Mouse (Mus musculus): ENCODE measurements around the gene P2rx4. TPM values are rescaled to one million over a fixed set of nuclear protein-coding genes. Genes with fewer than 3 reads are reported as not detected.

Gene P2rx4
- polyA plus RNA-seq, 1 experiment: 21.0 TPM

GRCm38 (mm10) chr5:122705174-122705573, 2.2 kb upstream of the P2rx4 start:
- no peaks in the 10 kb centered on the region for H3K36me3 ChIP-seq (ENCODE audit: control insufficient read depth, insufficient read depth, low read length, poor library complexity, severe bottlenecking)
- no peak overlapping the region for H3K4me3 ChIP-seq (ENCODE audit: low read depth, low read length)
- no peaks in the 10 kb centered on the region for H3K9me3 ChIP-seq (replicated peaks; ENCODE audit: control insufficient read depth, insufficient read depth, low read length, poor library complexity, severe bottlenecking)
- H3K9ac ChIP-seq (ENCODE audit: low read depth, poor library complexity, severe bottlenecking): no peak overlapping the region
- H3K27me3 ChIP-seq (ENCODE audit: control insufficient read depth, insufficient read depth, low read length, poor library complexity, severe bottlenecking): no peaks in the 10 kb centered on the region
- no peak overlapping the region for H3K27ac ChIP-seq (ENCODE audit: insufficient read depth, low read length)
- TF ChIP-seq CTCF (IDR thresholded peaks at IDR 0.05; ENCODE audit: low read depth, low read length): no peak
- no peak for TF ChIP-seq EP300 (IDR thresholded peaks at IDR 0.05; ENCODE audit: insufficient read depth, low read depth, low read length)
- TF ChIP-seq POLR2A (IDR thresholded peaks at IDR 0.05; ENCODE audit: insufficient read depth, low read length): no peak
- H3K4me1 ChIP-seq (ENCODE audit: control insufficient read depth, insufficient read depth, low read length): no peaks in the 10 kb centered on the region

GRCm38 (mm10) chr5:122706917-122707275, 448 bp upstream of the P2rx4 start:
- Histone ChIP-seq H3K4me3 (ENCODE audit: low read depth, low read length) (peak overlapping the region; percentile 76), H3K4me1 (ENCODE audit: control insufficient read depth, insufficient read depth, low read length) (no peaks in the 10 kb centered on the region), H3K36me3 (ENCODE audit: control insufficient read depth, insufficient read depth, low read length, poor library complexity, severe bottlenecking) (no peaks in the 10 kb centered on the region), H3K9me3 (replicated peaks; ENCODE audit: control insufficient read depth, insufficient read depth, low read length, poor library complexity, severe bottlenecking) (no peaks in the 10 kb centered on the region), H3K27ac (ENCODE audit: insufficient read depth, low read length) (no peak overlapping the region), H3K27me3 (ENCODE audit: control insufficient read depth, insufficient read depth, low read length, poor library complexity, severe bottlenecking) (no peaks in the 10 kb centered on the region), H3K9ac (ENCODE audit: low read depth, poor library complexity, severe bottlenecking) (peak overlapping the region; percentile 40)
- TF ChIP-seq CTCF (IDR thresholded peaks at IDR 0.05; ENCODE audit: low read depth, low read length): no peak
- no peak for TF ChIP-seq POLR2A (IDR thresholded peaks at IDR 0.05; ENCODE audit: insufficient read depth, low read length)

GRCm38 (mm10) chr5:122708819-122709218, 1.5 kb downstream of the P2rx4 start:
- Histone ChIP-seq H3K36me3 (ENCODE audit: control insufficient read depth, insufficient read depth, low read length, poor library complexity, severe bottlenecking) (no peaks in the 10 kb centered on the region), H3K9me3 (replicated peaks; ENCODE audit: control insufficient read depth, insufficient read depth, low read length, poor library complexity, severe bottlenecking) (peaks cover 6% of the 10 kb centered on the region; the same call in 1 of the 2 replicates), H3K9ac (ENCODE audit: low read depth, poor library complexity, severe bottlenecking) (no peak overlapping the region), H3K4me1 (ENCODE audit: control insufficient read depth, insufficient read depth, low read length) (no peaks in the 10 kb centered on the region), H3K27ac (ENCODE audit: insufficient read depth, low read length) (no peak overlapping the region), H3K4me3 (ENCODE audit: low read depth, low read length) (no peak overlapping the region), H3K27me3 (ENCODE audit: control insufficient read depth, insufficient read depth, low read length, poor library complexity, severe bottlenecking) (no peaks in the 10 kb centered on the region)
- TF ChIP-seq CTCF (IDR thresholded peaks at IDR 0.05; ENCODE audit: low read depth, low read length) (no peak), EP300 (IDR thresholded peaks at IDR 0.05; ENCODE audit: insufficient read depth, low read depth, low read length) (no peak), POLR2A (IDR thresholded peaks at IDR 0.05; ENCODE audit: insufficient read depth, low read length) (no peak)

GRCm38 (mm10) chr5:122715723-122716122, 8.4 kb downstream of the P2rx4 start:
- no peaks in the 10 kb centered on the region for H3K4me1 ChIP-seq (ENCODE audit: control insufficient read depth, insufficient read depth, low read length)
- no peak overlapping the region for H3K27ac ChIP-seq (ENCODE audit: insufficient read depth, low read length)
- no peak overlapping the region for H3K4me3 ChIP-seq (ENCODE audit: low read depth, low read length)
- no peaks in the 10 kb centered on the region for H3K36me3 ChIP-seq (ENCODE audit: control insufficient read depth, insufficient read depth, low read length, poor library complexity, severe bottlenecking)
- no peaks in the 10 kb centered on the region for H3K27me3 ChIP-seq (ENCODE audit: control insufficient read depth, insufficient read depth, low read length, poor library complexity, severe bottlenecking)
- no peak overlapping the region for H3K9ac ChIP-seq (ENCODE audit: low read depth, poor library complexity, severe bottlenecking)
- H3K9me3 ChIP-seq (replicated peaks; ENCODE audit: control insufficient read depth, insufficient read depth, low read length, poor library complexity, severe bottlenecking): peaks cover 6% of the 10 kb centered on the region; the same call in 1 of the 2 replicates
- no peak for TF ChIP-seq EP300 (IDR thresholded peaks at IDR 0.05; ENCODE audit: insufficient read depth, low read depth, low read length)
- TF ChIP-seq CTCF (IDR thresholded peaks at IDR 0.05; ENCODE audit: low read depth, low read length): no peak
- TF ChIP-seq POLR2A (IDR thresholded peaks at IDR 0.05; ENCODE audit: insufficient read depth, low read length): no peak

GRCm38 (mm10) chr5:122716793-122717192, 9.4 kb downstream of the P2rx4 start:
- no peak overlapping the region for H3K9ac ChIP-seq (ENCODE audit: low read depth, poor library complexity, severe bottlenecking)
- no peaks in the 10 kb centered on the region for H3K4me1 ChIP-seq (ENCODE audit: control insufficient read depth, insufficient read depth, low read length)
- H3K4me3 ChIP-seq (ENCODE audit: low read depth, low read length): no peak overlapping the region
- no peak for TF ChIP-seq POLR2A (IDR thresholded peaks at IDR 0.05; ENCODE audit: insufficient read depth, low read length)
- peak; percentile 19 for TF ChIP-seq CTCF (IDR thresholded peaks at IDR 0.05; ENCODE audit: low read depth, low read length)
- peaks cover 6% of the 10 kb centered on the region; the same call in 1 of the 2 replicates for H3K9me3 ChIP-seq (replicated peaks; ENCODE audit: control insufficient read depth, insufficient read depth, low read length, poor library complexity, severe bottlenecking)
- H3K36me3 ChIP-seq (ENCODE audit: control insufficient read depth, insufficient read depth, low read length, poor library complexity, severe bottlenecking): no peaks in the 10 kb centered on the region
- no peak overlapping the region for H3K27ac ChIP-seq (ENCODE audit: insufficient read depth, low read length)
- H3K27me3 ChIP-seq (ENCODE audit: control insufficient read depth, insufficient read depth, low read length, poor library complexity, severe bottlenecking): no peaks in the 10 kb centered on the region

- Histone ChIP-seq H3K4me1 (ENCODE audit: control insufficient read depth, insufficient read depth, low read length) (no peaks in the 10 kb centered on the region), H3K9me3 (replicated peaks; ENCODE audit: control insufficient read depth, insufficient read depth, low read length, poor library complexity, severe bottlenecking) (no peaks in the 10 kb centered on the region), H3K36me3 (ENCODE audit: control insufficient read depth, insufficient read depth, low read length, poor library complexity, severe bottlenecking) (no peaks in the 10 kb centered on the region), H3K9ac (ENCODE audit: low read depth, poor library complexity, severe bottlenecking) (no peak overlapping the region), H3K27me3 (ENCODE audit: control insufficient read depth, insufficient read depth, low read length, poor library complexity, severe bottlenecking) (no peaks in the 10 kb centered on the region), H3K27ac (ENCODE audit: insufficient read depth, low read length) (no peak overlapping the region), H3K4me3 (ENCODE audit: low read depth, low read length) (no peak overlapping the region)
- TF ChIP-seq EP300 (IDR thresholded peaks at IDR 0.05; ENCODE audit: insufficient read depth, low read depth, low read length) (no peak), CTCF (IDR thresholded peaks at IDR 0.05; ENCODE audit: low read depth, low read length) (no peak), POLR2A (IDR thresholded peaks at IDR 0.05; ENCODE audit: insufficient read depth, low read length) (no peak)
Observed at GRCm38 (mm10) chr5:122718400-122718799, 11.1 kb downstream of the P2rx4 start.

Measured in ES-Bruce4 (cell line).